Mouse (Mus musculus): Measurements from ENCODE around the gene Tll2.

- TF ChIP-seq CTCF (IDR thresholded peaks at IDR 0.05; ENCODE audit: extremely low read depth, insufficient read depth, low read length) (no peak), POLR2A (IDR thresholded peaks at IDR 0.05; ENCODE audit: extremely low read depth, insufficient read depth, low read length) (no peak)
Observed at GRCm38 (mm10) chr19:41190876-41191434, 15.7 kb downstream of the Tll2 start.
